Mouse (Mus musculus) testis, postnatal 10 days (tissue): ENCODE measurements at regions not wholly inside any gene's neighbourhood (a gene's known extent, or its start where the extent isn't known, plus 50 kb on each side); places are given as distances from the start of the nearest gene placed in this dataset.

ENCODE experiments used
- DNase-seq: peaks from one replicate; pipeline ENCODE4 v3.0.0; 2021; ENCODE audit warnings: low spot score

- DNase-seq: no peak
Measured at GRCm38 (mm10) chr16:46331336-46331735, 167.0 kb downstream of the Nectin3 start.

- no peak for DNase-seq
Measured at GRCm38 (mm10) chr16:46299079-46299721, 144.3 kb upstream of the Gm4737 start.

- DNase-seq: no peak
Measured at GRCm38 (mm10) chr16:46297192-46297591, 142.3 kb upstream of the Gm4737 start.

- DNase-seq: no peak
Measured at GRCm38 (mm10) chr16:46296412-46296811, 141.5 kb upstream of the Gm4737 start.

- no peak for DNase-seq
Measured at GRCm38 (mm10) chr16:46293831-46294230, 139.0 kb upstream of the Gm4737 start.

GRCm38 (mm10) chr16:46291067-46291833 is 136.4 kb upstream of the Gm4737 start:
- DNase-seq: no peak

- peak; percentile 56 for DNase-seq
Measured at GRCm38 (mm10) chr16:46290199-46290598, 135.3 kb upstream of the Gm4737 start.

- DNase-seq: no peak
Measured at GRCm38 (mm10) chr16:46267533-46267932, 112.7 kb upstream of the Gm4737 start.

- DNase-seq: no peak
Measured at GRCm38 (mm10) chr16:46251639-46252038, 96.8 kb upstream of the Gm4737 start.

- DNase-seq: no peak
Measured at GRCm38 (mm10) chr16:46250943-46251342, 96.1 kb upstream of the Gm4737 start.

GRCm38 (mm10) chr16:46245598-46245997 is 90.7 kb upstream of the Gm4737 start:
- DNase-seq: no peak

GRCm38 (mm10) chr16:46228744-46229143 is 73.9 kb upstream of the Gm4737 start:
- no peak for DNase-seq

- no peak for DNase-seq
Measured at GRCm38 (mm10) chr16:46223084-46223600, 68.3 kb upstream of the Gm4737 start.

GRCm38 (mm10) chr16:46212504-46212903 is 57.6 kb upstream of the Gm4737 start:
- DNase-seq: no peak

GRCm38 (mm10) chr16:46211914-46212313 is 57.0 kb upstream of the Gm4737 start:
- no peak for DNase-seq

- no peak for DNase-seq
Measured at GRCm38 (mm10) chr16:46205114-46205513, 50.2 kb upstream of the Gm4737 start.
